Mouse (Mus musculus): Measurements from ENCODE around the gene Ppp2r3a. TPM values are rescaled to one million over a fixed set of nuclear protein-coding genes. Genes with fewer than 3 reads are reported as not detected.

The Ppp2r3a gene
- polyA plus RNA-seq, 1 experiment: 18.7 TPM

GRCm38 (mm10) chr9:101180234-101180633, 71.4 kb downstream of the Ppp2r3a start:
- peak; percentile 44 to 77 for DNase-seq (ENCODE audit: extremely low spot score in 1 of 2, low spot score in 1 of 2)

GRCm38 (mm10) chr9:101160627-101161026, 91.0 kb downstream of the Ppp2r3a start:
- no peak for DNase-seq (ENCODE audit: extremely low spot score in 1 of 2, low spot score in 1 of 2)

- DNase-seq (ENCODE audit: extremely low spot score in 1 of 2, low spot score in 1 of 2): peak; percentile 82 to 85
Observed at GRCm38 (mm10) chr9:101160092-101160491, 91.5 kb downstream of the Ppp2r3a start.

GRCm38 (mm10) chr9:101159431-101159830, 92.2 kb downstream of the Ppp2r3a start:
- DNase-seq (ENCODE audit: extremely low spot score in 1 of 2, low spot score in 1 of 2): peak; percentile 29 to 76

GRCm38 (mm10) chr9:101152872-101153271, 98.7 kb downstream of the Ppp2r3a start:
- DNase-seq (ENCODE audit: extremely low spot score in 1 of 2, low spot score in 1 of 2): no peak

- DNase-seq (ENCODE audit: extremely low spot score in 1 of 2, low spot score in 1 of 2): no peak
Observed at GRCm38 (mm10) chr9:101143635-101144034, 108.0 kb downstream of the Ppp2r3a start.

GRCm38 (mm10) chr9:101114182-101114884, 137.3 kb downstream of the Ppp2r3a start:
- DNase-seq (ENCODE audit: extremely low spot score in 1 of 2, low spot score in 1 of 2): no peak

GRCm38 (mm10) chr9:101113317-101113716, 138.3 kb downstream of the Ppp2r3a start:
- no peak for DNase-seq (ENCODE audit: extremely low spot score in 1 of 2, low spot score in 1 of 2)

- DNase-seq (ENCODE audit: extremely low spot score in 1 of 2, low spot score in 1 of 2): no peak
Observed at GRCm38 (mm10) chr9:101110013-101110412, 141.6 kb downstream of the Ppp2r3a start.

- DNase-seq (ENCODE audit: extremely low spot score in 1 of 2, low spot score in 1 of 2): no peak
Observed at GRCm38 (mm10) chr9:101107386-101107785, 144.2 kb downstream of the Ppp2r3a start.

GRCm38 (mm10) chr9:101105735-101106134, 145.9 kb downstream of the Ppp2r3a start:
- no peak for DNase-seq (ENCODE audit: extremely low spot score in 1 of 2, low spot score in 1 of 2)

- no peak for DNase-seq (ENCODE audit: extremely low spot score in 1 of 2, low spot score in 1 of 2)
Observed at GRCm38 (mm10) chr9:101104931-101105330, 146.7 kb downstream of the Ppp2r3a start.

- DNase-seq (ENCODE audit: extremely low spot score in 1 of 2, low spot score in 1 of 2): no peak
Observed at GRCm38 (mm10) chr9:101102288-101102687, 149.3 kb downstream of the Ppp2r3a start.

- DNase-seq (ENCODE audit: extremely low spot score in 1 of 2, low spot score in 1 of 2): no peak
Observed at GRCm38 (mm10) chr9:101101547-101101946, 150.0 kb downstream of the Ppp2r3a start.

GRCm38 (mm10) chr9:101100163-101100562, 151.4 kb downstream of the Ppp2r3a start:
- no peak for DNase-seq (ENCODE audit: extremely low spot score in 1 of 2, low spot score in 1 of 2)

- no peak for DNase-seq (ENCODE audit: extremely low spot score in 1 of 2, low spot score in 1 of 2)
Observed at GRCm38 (mm10) chr9:101099445-101099844, 152.2 kb downstream of the Ppp2r3a start.

- no peak for DNase-seq (ENCODE audit: extremely low spot score in 1 of 2, low spot score in 1 of 2)
Observed at GRCm38 (mm10) chr9:101097542-101097941, 154.1 kb downstream of the Ppp2r3a start.

- no peak for DNase-seq (ENCODE audit: extremely low spot score in 1 of 2, low spot score in 1 of 2)
Observed at GRCm38 (mm10) chr9:101096461-101096860, 155.1 kb downstream of the Ppp2r3a start.

- DNase-seq (ENCODE audit: extremely low spot score in 1 of 2, low spot score in 1 of 2): no peak
Observed at GRCm38 (mm10) chr9:101095425-101095824, 156.2 kb downstream of the Ppp2r3a start.

- peak in 1 of 2 experiments; percentile 36 for DNase-seq (ENCODE audit: extremely low spot score in 1 of 2, low spot score in 1 of 2)
Observed at GRCm38 (mm10) chr9:101083728-101084127, 167.9 kb downstream of the Ppp2r3a start.

GRCm38 (mm10) chr9:101080046-101080685, 171.4 kb downstream of the Ppp2r3a start:
- DNase-seq (ENCODE audit: extremely low spot score in 1 of 2, low spot score in 1 of 2): no peak

GRCm38 (mm10) chr9:101078579-101078978, 173.0 kb downstream of the Ppp2r3a start:
- no peak for DNase-seq (ENCODE audit: extremely low spot score in 1 of 2, low spot score in 1 of 2)

Measured in frontal cortex, adult 2 months (tissue).